Mouse (Mus musculus): ENCODE data around the gene Dimt1.

DNA sequence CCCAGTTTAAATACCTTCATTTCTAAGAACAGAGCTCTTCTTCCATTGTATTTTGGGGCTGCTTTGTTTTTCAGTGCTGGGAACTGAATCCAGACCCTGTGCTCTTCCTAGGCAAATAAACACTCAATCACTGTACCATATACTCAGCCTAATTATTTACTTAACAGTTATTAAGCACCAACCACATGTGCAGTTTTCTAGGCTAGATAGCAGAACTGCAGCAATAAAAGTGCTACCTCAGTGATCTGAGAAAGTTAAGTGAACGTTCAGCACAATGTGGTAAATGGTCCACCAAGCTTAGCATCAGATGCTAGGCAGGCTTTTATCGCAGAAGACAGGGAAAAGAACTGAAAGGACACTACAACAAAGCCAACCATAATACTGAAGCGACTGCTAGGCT lies 42.3 kb upstream of the Dimt1 start:
- TF ChIP-seq TCF12 (IDR thresholded peaks at IDR 0.05; ENCODE audit: insufficient read depth, poor library complexity, severe bottlenecking) (no peak), POLR2A (IDR thresholded peaks at IDR 0.05; ENCODE audit: insufficient read length, low read depth) (no peak)

Measured in myocyte (in vitro differentiated cells).